Mouse (Mus musculus) stomach, postnatal 0 days (tissue): ENCODE measurements at regions not wholly inside any gene's neighbourhood (a gene's known extent, or its start where the extent isn't known, plus 50 kb on each side); places are given as distances from the start of the nearest gene placed in this dataset.

ENCODE experiments used
- ATAC-seq: fragments of 200-750 bp; cut with Nextera tagmentation; 2 replicates; pipeline ENCODE4 v1.8.0; 2017; ENCODE audit not compliant: low FRiP score, low TSS enrichment
- DNase-seq: peaks from one replicate; pipeline ENCODE4 v3.0.0-alpha.2; 2016; ENCODE audit warnings: low spot score
- H3K27ac ChIP-seq: fragments of 300-500 bp; sonication (generic); replicated peaks from 2 replicates; pipeline ENCODE4 v1.5.1; 2014; ENCODE audit warnings: mild to moderate bottlenecking, control low read depth
- H3K27me3 ChIP-seq: fragments of 300-500 bp; sonication (generic); 2 replicates; pipeline ENCODE4 v1.6.1; 2014; ENCODE audit warnings: low read length; ENCODE audit not compliant: control insufficient read depth, insufficient read depth
- H3K36me3 ChIP-seq: fragments of 300-500 bp; sonication (generic); 2 replicates; pipeline ENCODE4 v1.6.1; 2014; ENCODE audit warnings: low read length, mixed read lengths; ENCODE audit not compliant: control insufficient read depth, insufficient read depth
- H3K4me1 ChIP-seq: fragments of 300-500 bp; sonication (generic); replicated peaks from 2 replicates; pipeline ENCODE4 v1.6.1; 2014; ENCODE audit warnings: antibody characterized with exemption; ENCODE audit not compliant: control insufficient read depth, insufficient read depth
- H3K4me2 ChIP-seq: fragments of 300-500 bp; sonication (generic); replicated peaks from 2 replicates; pipeline ENCODE4 v1.6.1; 2014; ENCODE audit warnings: low read depth, mild to moderate bottlenecking, control low read depth, moderate library complexity
- H3K4me3 ChIP-seq: fragments of 300-500 bp; sonication (generic); 2 replicates; pipeline ENCODE4 v1.5.1; 2014; ENCODE audit warnings: low read depth, low read length, control low read depth
- H3K9ac ChIP-seq: fragments of 300-500 bp; sonication (generic); 2 replicates; pipeline ENCODE4 v1.6.1; 2014; ENCODE audit warnings: mild to moderate bottlenecking, low read length, control low read depth, mixed read lengths
- H3K9me3 ChIP-seq: fragments of 300-500 bp; sonication (generic); 2 replicates; pipeline ENCODE4 v1.6.1; 2016; ENCODE audit warnings: low read length; ENCODE audit not compliant: control insufficient read depth
- CTCF ChIP-seq: IDR thresholded peaks from 2 replicates; pipeline ENCODE4 v1.5.1; 2016; ENCODE audit warnings: antibody characterized with exemption, low read depth, mild to moderate bottlenecking, moderate library complexity
- EP300 ChIP-seq: optimal IDR thresholded peaks from 2 replicates; pipeline ENCODE3; 2016; ENCODE audit warnings: antibody characterized with exemption
- WGBS: fragments of 180-500 bp; shearing (Covaris S2); extraction: QIAGEN DNeasy Blood & Tissue Kit; methylation state at CpG from one replicate; pipeline ENCODE4 v1.1.7; 2014; 5-methylcytosine and 5-hydroxymethylcytosine counted together

GRCm38 (mm10) chr14:106489074-106489473 is 383.1 kb downstream of the Trim52 start:
- H3K27ac ChIP-seq: no peak overlapping the region
- ATAC-seq (no peak), DNase-seq (no peak)
- no peak overlapping the region for H3K9ac ChIP-seq
- WGBS: 85% methylated on average over 7 of the region's 7 CpGs
- no peak overlapping the region for H3K4me2 ChIP-seq
- no peaks in the 10 kb centered on the region for H3K27me3 ChIP-seq
- TF ChIP-seq CTCF: no peak
- no peak for TF ChIP-seq EP300
- H3K36me3 ChIP-seq: no peaks in the 10 kb centered on the region
- no peaks in the 10 kb centered on the region for H3K9me3 ChIP-seq
- no peaks in the 10 kb centered on the region for H3K4me1 ChIP-seq
- no peak overlapping the region for H3K4me3 ChIP-seq

- H3K9me3 ChIP-seq: no peaks in the 10 kb centered on the region
- no peaks in the 10 kb centered on the region for H3K4me1 ChIP-seq
- H3K9ac ChIP-seq: no peak overlapping the region
- no peaks in the 10 kb centered on the region for H3K36me3 ChIP-seq
- WGBS: 76% methylated on average over 4 of the region's 4 CpGs
- ATAC-seq (no peak), DNase-seq (no peak)
- no peak overlapping the region for H3K4me3 ChIP-seq
- no peak overlapping the region for H3K4me2 ChIP-seq
- H3K27ac ChIP-seq: no peak overlapping the region
- H3K27me3 ChIP-seq: no peaks in the 10 kb centered on the region
- TF ChIP-seq CTCF (no peak), EP300 (no peak)
These were observed 385.4 kb downstream of the Trim52 start for GRCm38 (mm10) chr14:106491389-106491788.

- ATAC-seq (no peak; the same call in 1 of the 2 replicates), DNase-seq (no peak)
- TF ChIP-seq CTCF (peak; percentile 91), EP300 (no peak)
- no peaks in the 10 kb centered on the region for H3K9me3 ChIP-seq
- no peak overlapping the region for H3K27ac ChIP-seq
- no peaks in the 10 kb centered on the region for H3K36me3 ChIP-seq
- H3K4me2 ChIP-seq: no peak overlapping the region
- H3K4me3 ChIP-seq: no peak overlapping the region
- WGBS: 30% methylated on average over 19 of the region's 19 CpGs
- no peaks in the 10 kb centered on the region for H3K27me3 ChIP-seq
- H3K9ac ChIP-seq: no peak overlapping the region
- H3K4me1 ChIP-seq: no peaks in the 10 kb centered on the region
These were observed 394.5 kb downstream of the Trim52 start for GRCm38 (mm10) chr14:106500344-106501135.

- DNase-seq: no peak
- TF ChIP-seq EP300 (no peak), CTCF (no peak)
- no peak for ATAC-seq
These were observed 400.9 kb downstream of the Trim52 start for GRCm38 (mm10) chr14:106506921-106507320.

GRCm38 (mm10) chr14:106518552-106519358 is 412.8 kb downstream of the Trim52 start:
- no peak overlapping the region for H3K4me3 ChIP-seq
- DNase-seq: no peak
- ATAC-seq: no peak
- H3K9me3 ChIP-seq: no peaks in the 10 kb centered on the region
- no peaks in the 10 kb centered on the region for H3K27me3 ChIP-seq
- no peak overlapping the region for H3K4me2 ChIP-seq
- no peak overlapping the region for H3K9ac ChIP-seq
- H3K36me3 ChIP-seq: no peaks in the 10 kb centered on the region
- H3K27ac ChIP-seq: no peak overlapping the region
- WGBS: 62% methylated on average over 12 of the region's 12 CpGs
- no peaks in the 10 kb centered on the region for H3K4me1 ChIP-seq
- peak; percentile 46 for TF ChIP-seq CTCF
- no peak for TF ChIP-seq EP300

More at GRCm38 (mm10) chr14:106506921-106507320, 400.9 kb downstream of the Trim52 start:
- H3K27ac ChIP-seq: no peak overlapping the region
- H3K4me2 ChIP-seq: no peak overlapping the region
- H3K9ac ChIP-seq: no peak overlapping the region
- WGBS: 59% methylated on average over 4 of the region's 4 CpGs
- no peak overlapping the region for H3K4me3 ChIP-seq
- no peaks in the 10 kb centered on the region for H3K9me3 ChIP-seq
- H3K27me3 ChIP-seq: no peaks in the 10 kb centered on the region
- no peaks in the 10 kb centered on the region for H3K36me3 ChIP-seq
- no peaks in the 10 kb centered on the region for H3K4me1 ChIP-seq

GRCm38 (mm10) chr14:106520808-106521207 is 414.8 kb downstream of the Trim52 start:
- Histone ChIP-seq H3K27ac (no peak overlapping the region), H3K4me3 (no peak overlapping the region), H3K4me1 (no peaks in the 10 kb centered on the region), H3K4me2 (no peak overlapping the region), H3K9me3 (no peaks in the 10 kb centered on the region), H3K27me3 (no peaks in the 10 kb centered on the region), H3K36me3 (no peaks in the 10 kb centered on the region), H3K9ac (no peak overlapping the region)
- ATAC-seq: no peak
- TF ChIP-seq CTCF (no peak), EP300 (no peak)
- DNase-seq: no peak
- 75% methylated on average over 8 of the region's 8 CpGs for WGBS
